Mouse (Mus musculus): ENCODE measurements around the gene Ttll6.
"Not testable (repeated sequence)": the region's sequence is repeated elsewhere in the genome, so short reads cannot be mapped to it uniquely, and the experiment has no call there.

The Ttll6 gene
- long read RNA-seq, experiment 1: 0 reads
- long read RNA-seq, experiment 2: 0 reads

- intact Hi-C loops (cut with DNase I): no loop called here
Measured at GRCm38 (mm10) chr11:96133239-96133865, at the start of gene Ttll6. Ttll6 (plus strand) TSS chr11:96133786.

DNA sequence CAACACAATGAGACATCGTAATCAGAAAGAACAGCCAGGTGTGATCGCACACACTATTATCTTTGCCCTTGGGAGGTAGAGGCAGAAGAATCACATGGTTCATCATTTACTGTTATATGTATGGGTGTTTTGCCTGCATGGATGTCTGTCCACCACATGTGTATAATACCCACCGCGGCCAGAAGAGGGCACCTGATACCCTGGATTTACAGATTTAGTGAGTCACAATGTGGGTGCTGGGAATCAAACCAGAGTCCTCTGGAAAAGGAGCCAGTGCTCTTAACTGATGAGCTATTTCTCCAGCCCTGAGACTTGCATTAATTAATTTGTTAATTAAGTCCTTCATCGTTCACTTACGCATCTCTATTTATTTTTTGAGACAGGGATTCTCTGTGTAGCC, 45.6 kb upstream of the Ttll6 start:
- intact Hi-C loops (cut with DNase I): no loop called here

GRCm38 (mm10) chr11:96091073-96091472, 42.5 kb upstream of the Ttll6 start:
- intact Hi-C loops (cut with DNase I): no loop called here

GRCm38 (mm10) chr11:96092674-96093291, 40.8 kb upstream of the Ttll6 start:
- intact Hi-C loops (cut with DNase I): loop anchor here (2.0 kb wide), 2 partner anchors 34 to 142 kb away; no protein-coding TSS in a partner anchor

- intact Hi-C loops (cut with DNase I): loop anchor here (2.0 kb wide), 2 partner anchors 33 to 141 kb away; no protein-coding TSS in a partner anchor
Measured at GRCm38 (mm10) chr11:96093361-96093760, 40.2 kb upstream of the Ttll6 start.

- intact Hi-C loops (cut with DNase I): no loop called here
Measured at GRCm38 (mm10) chr11:96108376-96108775, 25.2 kb upstream of the Ttll6 start.

- intact Hi-C loops (cut with DNase I): not testable (repeated sequence)
Measured at GRCm38 (mm10) chr11:96110950-96111349, 22.6 kb upstream of the Ttll6 start.

GRCm38 (mm10) chr11:96111751-96112150, 21.8 kb upstream of the Ttll6 start, which contains the start of gene Calcoco2:
Calcoco2 (minus strand) TSS chr11:96111964.
- intact Hi-C loops (cut with DNase I): no loop called here

- intact Hi-C loops (cut with DNase I): no loop called here
Measured at GRCm38 (mm10) chr11:96114077-96114476, 19.5 kb upstream of the Ttll6 start.

GRCm38 (mm10) chr11:96115416-96115815, 18.2 kb upstream of the Ttll6 start:
- intact Hi-C loops (cut with DNase I): no loop called here

DNA sequence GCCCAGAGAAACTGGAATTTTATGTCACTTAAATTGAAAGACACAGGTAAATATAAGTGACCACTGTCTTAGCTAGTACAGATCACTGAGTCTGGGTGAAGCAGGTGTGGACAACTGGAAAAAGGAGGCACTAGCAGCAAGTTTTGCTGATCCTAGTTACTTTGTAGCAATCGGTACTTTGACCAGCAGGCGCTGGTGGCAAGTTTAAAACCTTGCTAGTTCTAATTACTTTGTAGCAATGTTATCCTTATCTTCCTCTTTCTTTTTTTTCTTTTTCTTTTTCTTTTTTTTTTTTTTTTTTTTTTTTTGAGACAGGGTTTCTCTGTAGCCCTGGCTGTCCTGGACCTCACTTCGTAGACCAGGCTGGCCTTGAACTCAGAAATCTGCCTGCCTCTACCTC, 17.5 kb upstream of the Ttll6 start:
- intact Hi-C loops (cut with DNase I): no loop called here

- intact Hi-C loops (cut with DNase I): not testable (repeated sequence)
Measured at GRCm38 (mm10) chr11:96116925-96117324, 16.7 kb upstream of the Ttll6 start.

GRCm38 (mm10) chr11:96119401-96119800, 14.2 kb upstream of the Ttll6 start:
- intact Hi-C loops (cut with DNase I): no loop called here

DNA sequence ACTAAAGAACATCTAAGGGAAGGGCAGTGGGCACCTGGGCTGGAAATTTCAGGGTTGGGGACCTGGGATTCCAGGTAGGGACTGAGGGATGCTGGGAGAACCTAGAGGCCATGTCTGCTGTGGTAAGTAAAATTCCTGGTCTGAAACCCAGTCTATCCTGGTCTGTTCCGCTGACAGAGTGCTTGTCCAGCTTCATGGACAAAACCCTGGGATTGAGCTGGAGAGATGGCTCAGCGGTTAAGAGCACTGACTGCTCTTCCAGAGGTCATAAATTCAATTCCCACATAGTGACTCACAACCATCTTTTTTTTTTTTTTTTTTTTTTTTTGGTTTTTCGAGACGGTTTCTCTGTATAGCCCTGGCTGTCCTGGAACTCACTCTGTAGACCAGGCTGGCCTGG, 10.8 kb upstream of the Ttll6 start:
- intact Hi-C loops (cut with DNase I): not testable (repeated sequence)

- intact Hi-C loops (cut with DNase I): no loop called here
Measured at GRCm38 (mm10) chr11:96124052-96124914, 9.3 kb upstream of the Ttll6 start.

- intact Hi-C loops (cut with DNase I): no loop called here
Measured at GRCm38 (mm10) chr11:96130606-96131005, 3.0 kb upstream of the Ttll6 start.

- intact Hi-C loops (cut with DNase I): no loop called here
Measured at GRCm38 (mm10) chr11:96135847-96136246, 2.3 kb downstream of the Ttll6 start.

- intact Hi-C loops (cut with DNase I): no loop called here
Measured at GRCm38 (mm10) chr11:96140726-96141175, 7.2 kb downstream of the Ttll6 start.

DNA sequence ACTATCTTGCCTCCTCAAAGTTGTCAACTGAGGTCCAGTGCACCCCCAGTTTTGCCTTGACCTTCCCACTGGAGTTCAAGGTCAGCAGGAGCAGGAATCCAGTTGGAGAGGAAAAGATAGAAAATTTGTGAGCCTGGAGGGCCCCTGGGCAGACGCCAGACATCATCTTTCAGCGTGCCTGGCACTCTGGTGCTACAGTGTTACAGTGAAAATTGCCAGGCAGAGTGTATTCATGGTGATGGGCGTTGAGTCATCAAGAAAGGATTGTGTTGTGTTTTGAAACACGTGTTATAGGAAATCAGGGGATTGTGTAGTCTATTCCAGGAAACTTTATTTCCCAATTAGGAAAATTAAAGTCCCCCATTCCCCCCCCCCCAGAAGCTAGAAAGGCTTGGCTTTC, 10.2 kb downstream of the Ttll6 start:
- intact Hi-C loops (cut with DNase I): no loop called here

- intact Hi-C loops (cut with DNase I): loop anchor here (1.0 to 5.0 kb wide), 2 partner anchors 52 to 90 kb away; no protein-coding TSS in a partner anchor
Measured at GRCm38 (mm10) chr11:96145622-96146270, 12.2 kb downstream of the Ttll6 start.

GRCm38 (mm10) chr11:96147471-96147870, 13.9 kb downstream of the Ttll6 start:
- intact Hi-C loops (cut with DNase I): loop anchor here (5.0 kb wide), 1 partner anchor 50 kb away; no protein-coding TSS in a partner anchor

Measured in adrenal gland (tissue).